Mouse (Mus musculus) Patski (cell line): Measurements from ENCODE around the gene Card10. TPM values are rescaled to one million over a fixed set of nuclear protein-coding genes. Genes with fewer than 3 reads are reported as not detected.
A peak's percentile ranks its signal among the peaks of the same experiment; 100 is the strongest.

Experiments used
- ATAC-seq: fragments of 100-300 bp; one replicate; pipeline ENCODE4 v1.8.0; 2021
- CTCF ChIA-PET: fragments of 350-600 bp; sonication (Branson Sonifier 250); formaldehyde crosslinking; loops from one replicate; lab custom pipeline; 2022; ENCODE audit warnings: inconsistent platforms; lab: Charles Lee
- POLR2A ChIA-PET: fragments of 350-600 bp; sonication (Branson Sonifier 250); formaldehyde crosslinking; loops from one replicate; lab custom pipeline; 2022; ENCODE audit warnings: antibody characterized with exemption, inconsistent platforms; lab: Charles Lee
- DNase-seq: peaks from one replicate; pipeline ENCODE4 v3.0.0-alpha.2; 2011; ENCODE audit warnings: low read depth, low spot score
- H3K27me3 ChIP-seq: fragments of 371-371 bp; one replicate; pipeline ENCODE4 v1.5.1; 2021
- CTCF ChIP-seq: fragments of 100-300 bp; IDR thresholded peaks from one replicate; pipeline ENCODE4 v1.5.1; 2021
- in situ Hi-C: fragments of 300-500 bp; cut with MboI; formaldehyde crosslinking; loops from 3 replicates; pipeline ENCODE4 v1.11.1; 2018; ENCODE audit warnings: low pct_unique_long_range_greater_than_20kb, mixed read lengths
- polyA plus RNA-seq: library from polyadenylated mRNA; unstranded; gene quantifications from one replicate; pipeline ENCODE4 v1.2.3, GENCODE M21; 2021

Gene Card10
- polyA plus RNA-seq, 1 experiment from 2014 or later = 22.6 TPM

DNA sequence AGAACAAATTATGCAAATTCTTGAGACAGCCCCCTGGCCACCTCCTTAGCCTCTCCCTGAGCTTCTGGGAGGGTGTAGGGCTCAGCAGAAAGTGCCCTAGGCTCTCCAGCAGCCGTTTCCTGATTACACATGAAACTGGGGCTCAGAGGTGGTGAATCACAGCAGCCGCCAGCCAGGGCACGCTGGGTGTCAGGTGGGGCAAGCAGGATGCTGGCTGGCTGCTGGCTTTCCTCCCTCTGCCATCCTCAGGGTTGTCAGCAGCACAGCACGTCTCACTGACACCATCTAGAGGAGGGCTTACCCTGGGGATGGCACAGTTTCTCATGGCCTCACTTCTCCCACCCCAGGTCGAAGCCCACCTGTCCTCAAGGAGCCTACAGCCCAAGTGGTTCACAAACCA is 25.5 kb upstream of the Card10 start:
- in situ Hi-C loops = no loop called here
- no peaks in the 10 kb centered on the region for H3K27me3 ChIP-seq
- POLR2A ChIA-PET = interaction anchor here (2.3 to 3.6 kb wide), 2 partner anchors 19 to 22 kb away, joined by 6 to 14 read pairs; no protein-coding TSS in a partner anchor
- no peak for TF ChIP-seq CTCF
- CTCF ChIA-PET = interaction anchor here (5.1 to 10.1 kb wide), 2 partner anchors 23 to 42 kb away, joined by 34 to 144 read pairs; partner anchors contain the start of gene Lgals2
- ATAC-seq = peak; percentile 60
- no peak for DNase-seq

DNA sequence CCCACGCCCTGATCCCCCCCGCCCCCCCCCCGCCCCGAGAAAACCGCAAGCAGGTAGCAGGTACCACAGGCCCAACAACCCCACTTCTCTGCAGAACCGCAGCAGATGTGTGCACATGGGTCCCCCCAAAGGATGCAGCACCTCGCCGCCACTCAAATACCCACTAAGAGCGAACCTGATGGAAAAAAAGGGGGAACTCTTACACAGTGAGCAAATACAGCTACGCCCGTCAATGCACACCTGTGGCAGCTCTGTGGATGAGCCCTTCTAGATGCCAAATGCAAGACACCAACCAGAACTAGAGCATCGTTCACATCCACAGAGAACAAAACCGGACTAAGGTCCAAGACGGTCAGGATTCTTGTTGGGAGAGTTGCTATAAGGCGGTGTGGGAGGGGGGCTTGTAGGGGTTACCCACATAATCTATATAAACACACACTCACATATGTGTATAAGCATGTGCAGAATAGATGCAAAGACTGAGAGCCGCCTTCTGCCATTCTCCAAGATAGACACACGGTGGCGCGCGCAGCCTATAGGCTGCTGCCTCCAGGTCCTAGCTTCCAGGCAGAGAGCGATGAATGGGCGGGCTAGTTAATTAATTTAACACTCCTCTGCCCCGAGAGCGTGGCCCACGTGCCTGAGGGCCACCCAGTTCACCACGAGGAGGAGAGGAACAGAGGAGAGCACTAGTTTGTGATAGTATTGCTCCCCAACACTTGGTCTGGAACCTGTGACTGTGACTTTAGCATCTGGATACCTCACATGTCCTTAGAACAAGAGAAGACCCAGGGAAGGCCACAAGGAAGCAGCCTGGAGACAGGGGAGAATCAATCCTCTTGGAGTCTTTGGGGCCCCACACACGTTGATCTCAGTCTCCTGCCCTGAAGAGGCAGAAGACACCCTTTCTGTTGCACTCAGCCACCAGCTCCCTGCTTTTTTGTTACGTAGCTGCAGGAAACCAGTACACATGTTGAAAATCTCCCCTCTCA is 23.7 kb upstream of the Card10 start:
- ATAC-seq (no peak), DNase-seq (no peak)
- no peak for TF ChIP-seq CTCF
- CTCF ChIA-PET = interaction anchor here (0.6 to 10.1 kb wide), 7 partner anchors 8 to 49 kb away, joined by 3 to 144 read pairs (median 5); partner anchors contain the start of gene Lgals2
- in situ Hi-C loops = no loop called here
- POLR2A ChIA-PET = interaction anchor here (0.5 to 3.6 kb wide), 4 partner anchors 18 to 32 kb away, joined by 3 to 14 read pairs (median 5); no protein-coding TSS in a partner anchor
- no peaks in the 10 kb centered on the region for H3K27me3 ChIP-seq

DNA sequence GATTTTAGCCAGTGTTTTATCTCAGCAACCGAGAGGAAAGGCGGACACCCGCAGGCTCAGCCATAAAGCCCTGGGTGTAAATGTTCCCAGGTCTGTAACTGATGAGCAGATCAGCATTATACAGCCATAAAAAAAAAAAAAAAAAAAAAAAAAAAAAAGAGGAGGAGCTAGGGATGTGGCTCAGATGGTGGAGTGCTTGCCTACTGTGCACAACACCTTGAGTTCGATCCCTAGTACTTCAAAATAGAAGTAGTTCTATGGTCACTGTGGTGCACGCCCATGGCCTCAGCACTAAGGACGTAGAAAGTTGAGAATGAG is 13.2 kb upstream of the Card10 start:
- ChIA-PET POLR2A (no interaction called here), CTCF (no interaction called here)
- no peak for DNase-seq
- H3K27me3 ChIP-seq = no peaks in the 10 kb centered on the region
- no peak for ATAC-seq
- in situ Hi-C loops = loop anchor here (5.0 kb wide), 1 partner anchor 56 kb away; no protein-coding TSS in a partner anchor
- no peak for TF ChIP-seq CTCF

DNA sequence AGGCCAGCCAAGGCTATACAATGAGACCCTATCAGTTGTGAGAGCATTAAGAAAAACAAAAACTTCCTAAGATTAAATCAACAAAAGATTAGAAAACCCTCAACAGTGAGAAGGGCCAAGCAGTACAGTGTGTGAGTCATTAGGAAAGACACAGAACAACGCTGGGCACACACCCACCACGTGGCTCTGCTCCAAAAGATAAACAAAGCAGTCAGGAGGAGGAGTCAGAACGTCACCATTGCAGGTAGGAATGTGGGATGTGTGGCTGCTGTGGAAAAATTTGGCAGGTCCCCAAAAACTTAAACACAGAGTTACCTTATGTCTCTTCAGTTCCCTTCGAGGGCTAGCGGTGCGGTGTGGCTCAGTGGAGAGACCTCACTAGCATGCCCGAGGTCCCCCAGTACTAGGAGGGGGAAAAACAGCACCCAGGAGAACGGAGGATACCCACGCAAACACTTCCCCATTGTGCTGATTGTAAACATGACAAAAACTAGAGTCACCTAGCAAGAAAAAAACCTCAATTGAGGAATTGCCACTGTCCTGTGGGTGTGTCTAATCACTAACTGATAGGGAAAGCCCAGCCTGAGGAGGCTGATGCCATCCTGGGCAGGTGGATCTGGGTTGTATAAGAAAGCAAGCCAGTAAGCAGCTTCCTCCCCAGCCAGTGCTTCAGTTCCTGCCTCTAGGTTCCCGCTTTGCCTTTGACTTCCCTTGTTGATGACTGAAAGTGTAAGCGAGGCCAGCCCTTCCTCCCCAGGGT is 12.7 kb upstream of the Card10 start:
- no peaks in the 10 kb centered on the region for H3K27me3 ChIP-seq
- TF ChIP-seq CTCF = no peak
- no peak for ATAC-seq
- no peak for DNase-seq
- CTCF ChIA-PET = no interaction called here
- in situ Hi-C loops = loop anchor here (5.0 kb wide), 1 partner anchor 57 kb away; no protein-coding TSS in a partner anchor
- POLR2A ChIA-PET = no interaction called here

DNA sequence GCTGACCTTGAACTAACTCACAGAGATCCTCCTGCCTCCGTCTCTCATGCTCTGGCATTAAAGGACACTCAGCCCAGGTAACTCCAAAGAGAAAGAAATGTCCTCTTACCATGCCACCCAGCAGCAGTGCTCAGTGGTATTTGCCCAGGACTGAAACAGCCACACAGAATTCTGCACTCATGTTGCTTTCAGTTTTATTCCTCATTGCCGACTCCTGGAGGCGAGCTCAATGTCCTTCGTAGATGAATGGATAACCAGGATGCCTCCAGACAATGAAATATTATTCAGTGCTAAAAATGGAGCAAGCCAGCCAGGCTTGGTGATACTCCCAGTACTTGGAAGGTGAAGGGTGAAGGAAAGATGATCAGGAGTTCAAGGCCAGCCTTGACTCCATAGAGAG is 10.8 kb upstream of the Card10 start:
- in situ Hi-C loops = no loop called here
- ATAC-seq (no peak), DNase-seq (no peak)
- H3K27me3 ChIP-seq = no peaks in the 10 kb centered on the region
- TF ChIP-seq CTCF = no peak
- ChIA-PET CTCF (no interaction called here), POLR2A (no interaction called here)

DNA sequence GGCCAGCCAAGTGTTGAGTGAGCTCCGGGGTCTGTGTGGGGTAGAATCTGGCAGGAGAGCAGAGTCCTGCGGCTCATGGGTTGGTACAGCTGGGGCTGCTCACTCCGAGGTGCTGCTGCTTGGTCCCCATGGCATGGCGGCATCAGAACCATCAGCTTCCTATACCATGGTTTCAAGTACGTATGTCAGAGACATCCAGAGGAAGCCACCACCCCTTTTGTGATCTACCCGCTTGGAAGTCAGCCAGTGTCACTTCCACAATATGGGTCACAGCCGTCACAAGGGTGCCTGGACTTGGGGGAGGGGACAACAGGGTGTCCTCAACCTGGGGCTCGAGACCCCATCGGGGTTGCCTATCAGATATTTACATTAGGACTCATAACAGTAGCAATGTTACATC is 7.3 kb upstream of the Card10 start:
- DNase-seq = no peak
- CTCF ChIA-PET = no interaction called here
- POLR2A ChIA-PET = no interaction called here
- no peak for TF ChIP-seq CTCF
- H3K27me3 ChIP-seq = no peaks in the 10 kb centered on the region
- in situ Hi-C loops = no loop called here
- ATAC-seq = no peak

DNA sequence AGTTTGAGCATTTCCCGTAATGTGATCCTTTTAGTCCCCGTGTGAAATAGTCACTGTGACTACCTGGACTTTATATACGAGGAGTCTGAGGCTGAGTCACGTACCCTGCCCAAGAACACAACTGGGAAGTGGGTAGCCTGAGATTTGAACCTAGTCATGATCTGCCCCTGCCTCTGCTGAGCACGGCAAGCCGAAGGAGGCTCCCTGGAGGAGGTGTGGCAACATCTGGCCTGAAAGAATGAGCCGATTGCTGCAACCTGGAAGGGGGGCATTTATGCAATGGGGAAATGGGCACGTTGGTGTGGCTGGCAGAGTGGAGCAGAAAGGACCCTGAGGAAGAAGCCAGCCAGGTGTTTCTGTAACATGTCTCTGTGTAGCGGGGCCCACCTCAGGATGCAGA is 6.9 kb upstream of the Card10 start:
- CTCF ChIA-PET = no interaction called here
- no peaks in the 10 kb centered on the region for H3K27me3 ChIP-seq
- DNase-seq (no peak), ATAC-seq (no peak)
- no peak for TF ChIP-seq CTCF
- POLR2A ChIA-PET = no interaction called here
- in situ Hi-C loops = no loop called here

DNA sequence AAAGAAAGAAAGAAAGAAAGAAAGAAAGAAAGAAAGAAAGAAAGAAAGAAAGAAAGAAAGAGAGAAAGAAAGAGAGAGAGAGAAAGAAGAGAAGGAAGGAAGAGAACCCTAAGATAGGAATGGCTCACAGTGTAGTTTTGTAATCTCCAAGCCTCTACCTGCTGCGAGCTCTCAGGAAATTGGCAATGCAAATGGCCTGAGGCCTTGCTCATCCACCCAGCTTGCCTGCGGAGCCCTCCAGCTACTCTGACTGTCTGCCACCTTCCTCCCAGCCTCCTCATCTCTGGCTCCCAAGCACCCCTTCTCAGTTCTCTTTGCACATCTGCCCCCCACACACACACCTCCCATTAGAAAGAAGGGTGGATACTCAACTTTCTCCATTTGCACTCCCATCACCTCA is 6.1 kb upstream of the Card10 start:
- POLR2A ChIA-PET = interaction anchor here (0.7 kb wide), 1 partner anchor 63 kb away, joined by 3 read pairs; no protein-coding TSS in a partner anchor
- CTCF ChIA-PET = no interaction called here
- DNase-seq (no peak), ATAC-seq (no peak)
- in situ Hi-C loops = no loop called here
- H3K27me3 ChIP-seq = no peaks in the 10 kb centered on the region
- TF ChIP-seq CTCF = no peak

DNA sequence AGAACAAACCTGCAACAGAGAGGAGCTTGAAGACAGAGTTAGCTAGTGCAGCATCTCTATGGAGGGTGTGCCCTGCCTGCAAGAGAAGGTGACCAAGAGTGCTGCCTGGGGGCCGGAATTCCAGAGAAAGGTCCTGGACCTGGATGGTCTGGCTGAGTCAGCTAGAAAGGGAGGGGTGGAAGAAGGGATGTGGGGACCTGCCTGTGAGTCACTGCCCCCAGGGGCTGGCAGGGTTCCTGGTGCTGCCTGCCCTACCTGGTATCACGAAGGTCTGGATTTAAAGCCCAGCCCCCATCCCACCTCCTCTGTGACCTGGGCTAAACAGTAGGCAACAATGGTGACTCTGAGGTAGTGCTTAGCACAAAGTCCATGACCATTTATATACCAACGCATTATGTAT is 4.3 kb upstream of the Card10 start:
- no peak for TF ChIP-seq CTCF
- ATAC-seq (peak; percentile 38), DNase-seq (no peak)
- in situ Hi-C loops = no loop called here
- H3K27me3 ChIP-seq = no peaks in the 10 kb centered on the region
- CTCF ChIA-PET = interaction anchor here (1.0 kb wide), 1 partner anchor 20 kb away, joined by 5 read pairs; no protein-coding TSS in a partner anchor
- POLR2A ChIA-PET = no interaction called here

DNA sequence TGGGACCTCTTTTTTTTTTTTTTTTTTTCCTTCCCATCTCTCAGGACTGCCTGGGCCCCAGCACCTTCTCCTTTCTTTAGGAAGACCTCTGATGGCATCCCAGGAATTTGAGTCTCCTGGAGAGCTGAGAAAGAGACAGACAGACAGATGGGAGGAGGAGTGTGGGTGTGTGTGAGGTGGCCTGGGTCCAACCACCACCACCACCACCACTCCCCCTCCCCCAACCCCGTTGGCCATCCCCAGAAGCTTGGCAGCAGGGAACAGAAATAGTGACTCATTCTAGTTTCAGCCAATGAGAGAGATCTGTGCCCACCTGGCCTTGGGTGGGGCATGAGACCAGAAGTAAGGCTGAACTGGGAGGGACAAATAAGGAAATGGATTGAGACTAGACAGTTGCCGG is 3.8 kb upstream of the Card10 start:
- POLR2A ChIA-PET = interaction anchor here (1.4 kb wide), 1 partner anchor 10 kb away, joined by 4 read pairs; no protein-coding TSS in a partner anchor
- ATAC-seq (peak; percentile 2), DNase-seq (no peak)
- in situ Hi-C loops = no loop called here
- TF ChIP-seq CTCF = no peak
- H3K27me3 ChIP-seq = no peaks in the 10 kb centered on the region
- CTCF ChIA-PET = interaction anchor here (1.0 to 1.4 kb wide), 2 partner anchors 10 to 20 kb away, joined by 3 to 5 read pairs; no protein-coding TSS in a partner anchor
